Comparison of ENCODE assay signal across 9 mouse cellular contexts in the genomic region with DNA sequence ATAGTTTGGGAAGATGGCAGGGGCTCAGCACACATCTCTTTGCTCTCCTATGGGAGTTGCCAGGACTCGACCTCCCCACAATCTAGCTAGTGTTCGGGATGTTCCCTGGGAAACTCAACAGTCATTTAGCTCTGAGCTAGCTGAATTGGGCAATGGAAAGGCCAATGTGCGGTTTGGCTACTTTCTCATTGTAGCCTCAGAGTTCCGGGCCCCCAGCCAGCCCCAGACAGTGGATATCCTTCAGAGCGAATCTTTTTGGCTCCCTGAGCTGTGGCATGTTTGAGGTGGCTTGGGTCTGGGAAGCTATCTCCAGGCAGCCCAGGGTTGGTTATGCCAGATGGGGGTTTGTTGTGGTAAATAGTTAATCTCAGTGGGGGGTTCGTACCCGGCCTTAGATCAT. TPM values are rescaled to one million over a fixed set of nuclear protein-coding genes. Genes with fewer than 3 reads are reported as not detected.
A peak's percentile ranks its signal among the peaks of the same experiment; 100 is the strongest.
DNase-seq lines count a peak whose midpoint lies in the region; ATAC-seq and TF ChIP-seq lines count a peak whose summit lies in the region.
"Had no signal": no experiment of that assay in that cellular context is flagged by ENCODE, and none has a peak within 500 bp of the region (broad histone marks: within the 10 kb centered on the region; RNA-seq: fewer than 3 reads in every experiment).

No protein-coding gene starts in this region.

- no peak for ATAC-seq in CD4-positive, CD25-positive, alpha-beta regulatory T cell, adult 4 months
- ATAC-seq: Patski had no signal

- H3K36me3 ChIP-seq in C2C12 (ENCODE audit: control insufficient read depth, insufficient read depth): no peaks in the 10 kb centered on the region

- H3K79me3 ChIP-seq in C2C12 (ENCODE audit: low read depth): no peaks in the 10 kb centered on the region

- DNase-seq in kidney, postnatal 36 days: peak; percentile 45 to 55
- DNase-seq in kidney, adult 8-10 months: no peak
- peak; percentile 66 for DNase-seq in brain, adult 2 months (ENCODE audit: low read depth, low spot score)
- peak; percentile 64 for DNase-seq in gastrocnemius, postnatal 25 days
- no peak for DNase-seq in layer of hippocampus, adult 9-11 months
- no peak for DNase-seq in retina, postnatal 1 day

- H3K4me3 ChIP-seq in C2C12 (ENCODE audit: insufficient read depth, poor library complexity, severe bottlenecking): no peak overlapping the region

- H3K27me3 ChIP-seq in C2C12 (ENCODE audit: control insufficient read depth, insufficient read depth, insufficient read length): no peaks in the 10 kb centered on the region
- H3K27me3 ChIP-seq: Patski had no signal

- no peak for TF ChIP-seq CTCF in C2C12 (IDR thresholded peaks at IDR 0.05; ENCODE audit: control insufficient read depth, insufficient read depth, insufficient read length)

- H3ac ChIP-seq in C2C12 (ENCODE audit: control insufficient read depth, insufficient read length, low read depth): no peak overlapping the region

- no peaks in the 10 kb centered on the region for H3K79me2 ChIP-seq in C2C12 (ENCODE audit: control insufficient read depth, insufficient read depth)

TF ChIP-seq in C2C12, 6 proteins besides CTCF, POLR2A, EP300 and RAD21:
- peak; percentile 82 for TF ChIP-seq CEBPB (IDR thresholded peaks at IDR 0.05; ENCODE audit: low read depth)
- no peak for TF ChIP-seq MYOG (IDR thresholded peaks at IDR 0.05; ENCODE audit: control insufficient read depth, extremely low read depth, insufficient read length)
- no peak for TF ChIP-seq FOSL1 (IDR thresholded peaks at IDR 0.05; ENCODE audit: insufficient read depth, low read length, poor library complexity, severe bottlenecking)
- TF ChIP-seq MAX (IDR thresholded peaks at IDR 0.05): no peak
- no peak for TF ChIP-seq MYOD1 (IDR thresholded peaks at IDR 0.05; ENCODE audit: control insufficient read depth, insufficient read length, low read depth)
- TF ChIP-seq USF1 (IDR thresholded peaks at IDR 0.05; ENCODE audit: low read depth): no peak

RNA-seq across cellular contexts. Expression of a gene that starts 38.5 kb away (rescaled TPM):
- polyA plus RNA-seq in C2C12 (2012; fragmentation: generic; extraction: Trizol): 5.4 TPM
- total RNA-seq in gastrocnemius, postnatal 25 days (2021): 10 to 100 TPM; 12.5 to 14.3 TPM
- under 1 TPM in 1 of 2 experiments, not detected in 1; 0.91 TPM for polyA plus RNA-seq in CD4-positive, CD25-positive, alpha-beta regulatory T cell, adult 4 months (2017; shearing (Covaris generic))

RNA-seq across cellular contexts. Expression of a gene that starts 38.5 kb away (rescaled TPM):
- polyA plus RNA-seq in C2C12 (2012; fragmentation: generic; extraction: Trizol): 20.6 TPM
- total RNA-seq in gastrocnemius, postnatal 25 days (2021): 10 to 100 TPM; 37.3 to 37.6 TPM
- polyA plus RNA-seq in CD4-positive, CD25-positive, alpha-beta regulatory T cell, adult 4 months (2017; shearing (Covaris generic)): 10 to 100 TPM; 71.4 to 94.5 TPM

RNA-seq across cellular contexts. Expression of a gene that starts 39.7 kb away (rescaled TPM):
- 19.4 TPM for polyA plus RNA-seq in C2C12 (2012; fragmentation: generic; extraction: Trizol)
- 10 to 100 TPM; 16.0 to 16.9 TPM for total RNA-seq in gastrocnemius, postnatal 25 days (2021)
- 10 to 100 TPM; 21.7 to 26.7 TPM for polyA plus RNA-seq in CD4-positive, CD25-positive, alpha-beta regulatory T cell, adult 4 months (2017; shearing (Covaris generic))

RNA-seq across cellular contexts. Expression of a gene that starts 40.2 kb away (rescaled TPM):
- 96.2 TPM for polyA plus RNA-seq in C2C12 (2012; fragmentation: generic; extraction: Trizol)
- 10 to 100 TPM; 33.3 to 44.8 TPM for total RNA-seq in gastrocnemius, postnatal 25 days (2021)
- polyA plus RNA-seq in CD4-positive, CD25-positive, alpha-beta regulatory T cell, adult 4 months (2017; shearing (Covaris generic)): 10 to 100 TPM; 62.0 to 65.2 TPM

Comparison
In these comparisons a context has a peak if more than half of its experiments do, and no peak if none do; other contexts are left out.
1. DNase-seq: peak in kidney, postnatal 36 days (2 of 2), brain, adult 2 months (single experiment) and gastrocnemius, postnatal 25 days (single experiment); none in kidney, adult 8-10 months (0 of 2), layer of hippocampus, adult 9-11 months (single experiment) and retina, postnatal 1 day (single experiment).